Mouse (Mus musculus) 3T3-L1 (cell line): ENCODE results near the gene Rdx.

Experiments used
- DNase-seq: peaks from one replicate; pipeline ENCODE4 v3.0.0-alpha.2; 2015; ENCODE audit warnings: low read depth, low spot score

Gene Rdx

DNA sequence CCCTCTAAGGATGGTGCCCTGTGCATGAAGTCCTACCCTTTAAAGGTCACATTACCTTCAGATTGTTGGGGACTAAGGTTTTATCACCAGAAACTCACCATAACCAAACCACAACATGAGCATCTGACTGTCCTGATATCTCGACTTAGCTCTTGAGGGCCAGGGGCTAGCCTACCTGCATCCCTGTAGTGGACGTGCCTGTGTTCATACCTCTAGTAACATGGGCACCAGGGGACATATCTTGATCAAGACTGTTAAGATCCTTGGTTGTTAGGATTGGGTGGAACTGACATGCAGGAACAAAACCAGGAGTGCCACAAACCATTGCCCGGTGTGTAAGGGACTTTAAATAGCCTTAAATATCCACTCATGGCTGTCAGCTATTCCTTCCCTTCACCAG, 60.2 kb downstream of the Rdx start:
- no peak for DNase-seq

- no peak for DNase-seq
These were observed 63.8 kb downstream of the Rdx start for GRCm38 (mm10) chr9:52110738-52111137.

- no peak for DNase-seq
These were observed 66.1 kb downstream of the Rdx start for GRCm38 (mm10) chr9:52113091-52113490.

DNA sequence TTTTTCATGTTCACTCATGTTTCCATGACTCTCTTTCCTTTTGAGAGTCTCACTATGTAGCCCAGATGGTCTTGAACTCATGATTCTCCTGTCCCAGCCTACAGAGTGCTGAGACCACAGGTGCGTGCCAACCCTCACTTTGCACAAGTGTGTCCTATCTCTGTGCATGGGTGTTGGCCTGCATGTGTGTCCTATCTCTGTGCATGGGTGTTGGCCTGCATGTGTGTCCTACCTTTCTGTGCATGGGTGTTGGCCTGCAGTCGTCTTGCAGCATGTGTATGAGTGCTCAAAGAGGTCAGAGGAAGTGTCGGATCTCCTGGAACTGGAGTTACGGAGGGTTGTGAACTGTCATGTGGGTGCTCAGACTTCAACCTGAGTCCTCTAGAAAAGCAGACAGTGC, 72.2 kb downstream of the Rdx start:
- no peak for DNase-seq

GRCm38 (mm10) chr9:52125225-52125624, 78.3 kb downstream of the Rdx start:
- DNase-seq: no peak

DNA sequence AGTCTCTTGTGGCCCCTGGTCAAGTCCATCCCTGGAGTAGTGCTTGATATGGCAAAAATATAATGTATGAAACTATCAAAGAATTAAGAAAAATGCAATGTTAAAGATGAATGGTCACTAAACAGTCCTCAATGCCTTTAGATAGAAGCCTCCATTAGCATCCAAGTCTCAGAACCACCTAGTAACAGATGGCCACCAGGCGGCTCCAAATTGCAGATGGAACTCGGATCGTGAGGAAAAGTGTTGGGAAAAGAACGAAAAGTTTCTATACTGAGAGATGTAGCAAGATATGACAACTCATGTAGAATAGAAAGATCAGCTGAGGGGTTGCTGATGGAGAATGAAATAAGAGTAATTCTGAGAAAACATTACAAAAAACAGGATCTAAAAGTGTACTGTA, 83.4 kb downstream of the Rdx start:
- DNase-seq: peak; percentile 11

DNA sequence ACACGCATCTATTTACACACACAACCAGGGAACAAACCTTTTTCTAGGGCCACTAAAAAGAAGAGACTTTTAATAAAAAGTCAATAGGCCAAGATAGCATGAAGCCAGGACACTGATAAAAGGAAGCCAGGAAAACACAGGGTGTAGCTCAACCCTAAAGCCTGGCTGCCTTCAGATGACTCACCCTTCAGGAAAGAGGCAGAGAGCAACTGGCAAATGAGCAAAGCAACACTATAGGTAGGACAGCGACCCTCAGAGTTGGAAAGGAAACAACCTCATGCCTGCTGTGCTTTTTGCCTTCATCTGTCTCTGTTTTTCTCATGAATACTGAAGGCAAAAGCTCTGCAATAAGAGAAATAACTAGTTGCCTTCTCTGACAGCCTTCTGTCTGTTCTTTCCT, 85.8 kb downstream of the Rdx start:
- DNase-seq: peak; percentile 46
